Mouse (Mus musculus) heart, embryonic 14.5 days (tissue): ENCODE measurements around the gene Thtpa. TPM values are rescaled to one million over a fixed set of nuclear protein-coding genes. Genes with fewer than 3 reads are reported as not detected.

Experiments used
- ATAC-seq: fragments of 200-750 bp; cut with Nextera tagmentation; 2 replicates; pipeline ENCODE4 v1.8.0; 2017; ENCODE audit warnings: low read depth, moderate TSS enrichment; ENCODE audit not compliant: insufficient number of reproducible peaks, insufficient read depth, low FRiP score
- H3K27ac ChIP-seq, 2 experiments: fragments of 200-500 bp in 1 of 2; fragments of 300-500 bp in 1 of 2; sonication (generic) in 1 of 2; replicated peaks in 1 of 2; 2 replicates each; pipeline ENCODE4 v1.5.1; 2012 to 2014; ENCODE audit warnings: low read depth in 2 of 2, low read length in 2 of 2, control low read depth in 1 of 2, mild to moderate bottlenecking in 1 of 2, mixed read lengths in 1 of 2; ENCODE audit not compliant: control insufficient read depth in 1 of 2, insufficient read depth in 1 of 2
- H3K27me3 ChIP-seq: fragments of 300-500 bp; sonication (generic); 2 replicates; pipeline ENCODE4 v1.6.1; 2014; ENCODE audit warnings: mild to moderate bottlenecking, low read length, control low read depth; ENCODE audit not compliant: control insufficient read depth, insufficient read depth
- H3K36me3 ChIP-seq: fragments of 300-500 bp; sonication (generic); 2 replicates; pipeline ENCODE4 v1.6.1; 2014; ENCODE audit warnings: mild to moderate bottlenecking, control low read depth, low read length, mixed read lengths; ENCODE audit not compliant: control insufficient read depth, insufficient read depth
- H3K4me1 ChIP-seq, 2 experiments: fragments of 200-500 bp in 1 of 2; fragments of 300-500 bp in 1 of 2; sonication (generic) in 1 of 2; 2 replicates each; pipeline ENCODE4 v1.6.1; 2012 to 2014; ENCODE audit warnings: low read length in 2 of 2, control low read depth in 1 of 2, mixed read lengths in 1 of 2; ENCODE audit not compliant: control insufficient read depth in 2 of 2, insufficient read depth in 2 of 2
- H3K4me2 ChIP-seq: fragments of 300-500 bp; sonication (generic); 2 replicates; pipeline ENCODE4 v1.6.1; 2014; ENCODE audit warnings: mild to moderate bottlenecking, low read length
- H3K4me3 ChIP-seq, 2 experiments: fragments of 200-500 bp in 1 of 2; fragments of 300-500 bp in 1 of 2; sonication (generic) in 1 of 2; 2 replicates each; pipeline ENCODE4 v1.5.1; 2012 to 2014; ENCODE audit warnings: low read length in 2 of 2, mild to moderate bottlenecking in 2 of 2, control low read depth in 1 of 2, low read depth in 1 of 2, moderate library complexity in 1 of 2; ENCODE audit not compliant: control insufficient read depth in 1 of 2, insufficient read depth in 1 of 2
- H3K9ac ChIP-seq: fragments of 300-500 bp; sonication (generic); 2 replicates; pipeline ENCODE4 v1.6.1; 2014; ENCODE audit warnings: mild to moderate bottlenecking, low read length
- H3K9me3 ChIP-seq: fragments of 300-500 bp; sonication (generic); 2 replicates; pipeline ENCODE4 v1.6.1; 2016; ENCODE audit warnings: low read length, control low read depth; ENCODE audit not compliant: control insufficient read depth
- WGBS: fragments of 180-500 bp; shearing (Covaris S2); extraction: QIAGEN DNeasy Blood & Tissue Kit; methylation state at CpG from one replicate; pipeline ENCODE4 v1.1.7; 2014; 5-methylcytosine and 5-hydroxymethylcytosine counted together
- polyA plus RNA-seq: library from polyadenylated mRNA; unstranded; fragments of >200 nt; fragmentation: Nextera tagmentation; extraction: Ambion mirVana; gene quantifications from 2 replicates; pipeline ENCODE4 v1.2.1, GENCODE M21; 2014

Gene Thtpa
- polyA plus RNA-seq, 1 experiment from 2014 or later, result 15.1 TPM

DNA sequence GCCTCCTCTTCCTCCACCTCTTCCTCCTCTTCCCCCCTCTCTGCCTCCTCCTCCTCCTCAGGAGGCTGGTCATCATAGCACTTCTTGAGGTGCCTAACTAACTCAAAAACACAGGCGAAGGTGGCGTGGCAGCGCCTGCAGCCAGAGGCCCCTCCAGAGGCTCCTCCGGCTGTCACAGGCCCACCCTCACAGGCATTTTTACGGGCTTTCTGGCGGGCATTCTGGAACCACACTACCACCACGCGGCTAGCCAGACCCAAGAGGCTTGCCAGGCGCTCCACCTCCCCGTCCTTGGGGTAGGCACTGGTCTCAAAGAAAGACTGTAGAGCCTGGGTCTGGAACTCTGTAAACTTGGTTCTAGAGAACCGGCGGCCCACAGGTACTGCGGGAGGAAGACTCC lies 29.2 kb upstream of the Thtpa start:
- no peak for ATAC-seq
- H3K9ac ChIP-seq, result no peak overlapping the region
- no peak overlapping the region for H3K27ac ChIP-seq
- WGBS, result 81% methylated on average over 13 of the region's 13 CpGs
- peaks cover 24% of the 10 kb centered on the region for H3K27me3 ChIP-seq
- H3K4me2 ChIP-seq, result no peak overlapping the region
- H3K9me3 ChIP-seq, result no peaks in the 10 kb centered on the region
- H3K4me3 ChIP-seq, result no peak overlapping the region
- H3K4me1 ChIP-seq, result peaks cover 10 to 13% of the 10 kb centered on the region in 2 experiments; a peak in 3 of 4 replicates
- H3K36me3 ChIP-seq, result peaks cover 10% of the 10 kb centered on the region

DNA sequence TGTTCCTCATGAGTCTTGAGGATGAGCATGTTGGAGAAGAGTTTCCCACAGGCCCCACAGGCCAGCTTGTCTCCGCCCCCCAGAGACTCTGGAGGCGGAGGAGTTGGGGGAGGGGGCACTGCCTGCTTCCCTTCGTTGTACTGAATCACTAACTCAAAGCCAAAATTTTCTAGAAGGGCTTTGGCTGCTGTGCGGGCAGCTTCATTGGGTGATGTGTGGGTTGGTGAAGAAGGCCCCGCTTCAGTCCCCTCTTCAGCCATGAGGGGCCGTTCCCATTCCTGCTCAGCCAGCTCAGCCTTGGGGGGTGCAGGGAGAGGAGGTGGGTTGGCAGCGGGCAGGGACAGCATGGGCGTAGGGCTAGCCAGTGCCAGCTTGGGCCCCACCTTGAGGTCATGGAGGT lies 28.5 kb upstream of the Thtpa start:
- H3K27me3 ChIP-seq, result peaks cover 24% of the 10 kb centered on the region
- H3K27ac ChIP-seq, result no peak overlapping the region
- WGBS, result 85% methylated on average over 8 of the region's 8 CpGs
- no peak for ATAC-seq
- H3K9ac ChIP-seq, result no peak overlapping the region
- no peak overlapping the region for H3K4me3 ChIP-seq
- peaks cover 10% of the 10 kb centered on the region for H3K36me3 ChIP-seq
- H3K4me2 ChIP-seq, result no peak overlapping the region
- H3K9me3 ChIP-seq, result no peaks in the 10 kb centered on the region
- peaks cover 8 to 13% of the 10 kb centered on the region in 2 experiments; a peak in 3 of 4 replicates for H3K4me1 ChIP-seq

DNA sequence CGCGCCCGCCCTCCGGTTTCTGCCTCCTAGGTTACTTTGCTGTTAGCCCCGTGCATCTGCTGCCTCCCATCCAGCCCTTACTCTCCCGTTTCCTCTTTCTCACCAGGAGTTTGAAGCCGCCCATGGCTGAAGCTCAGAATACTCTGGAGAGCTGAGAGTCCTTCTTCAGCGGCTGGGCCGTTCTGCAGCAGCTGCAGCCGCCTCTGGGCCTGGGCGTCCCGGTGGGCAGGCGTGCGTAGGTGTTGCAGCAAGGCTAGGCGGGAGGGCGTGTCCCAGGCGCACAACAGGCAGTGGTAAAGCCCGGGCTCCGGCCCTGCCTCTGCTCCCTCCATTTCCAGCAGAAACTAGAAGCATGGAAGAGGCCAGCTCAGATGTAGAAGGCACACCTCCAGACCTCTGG lies 22.8 kb upstream of the Thtpa start:
- Histone ChIP-seq H3K36me3 (peaks cover 3% of the 10 kb centered on the region; the same call in 1 of the 2 replicates), H3K9ac (no peak overlapping the region; the same call in 1 of the 2 replicates), H3K4me1 (0 out of 4 replicates have a peak, but pooled peaks cover 0 to 3% of the 10 kb centered on the region in 2 experiments), H3K4me2 (peak overlapping the region; percentile 31; the same call in 1 of the 2 replicates), H3K4me3 (no peak overlapping the region), H3K9me3 (no peaks in the 10 kb centered on the region), H3K27me3 (peaks cover 12% of the 10 kb centered on the region; the same call in 1 of the 2 replicates), H3K27ac (no peak overlapping the region)
- WGBS, result 20% methylated on average over 19 of the region's 19 CpGs
- no peak for ATAC-seq

DNA sequence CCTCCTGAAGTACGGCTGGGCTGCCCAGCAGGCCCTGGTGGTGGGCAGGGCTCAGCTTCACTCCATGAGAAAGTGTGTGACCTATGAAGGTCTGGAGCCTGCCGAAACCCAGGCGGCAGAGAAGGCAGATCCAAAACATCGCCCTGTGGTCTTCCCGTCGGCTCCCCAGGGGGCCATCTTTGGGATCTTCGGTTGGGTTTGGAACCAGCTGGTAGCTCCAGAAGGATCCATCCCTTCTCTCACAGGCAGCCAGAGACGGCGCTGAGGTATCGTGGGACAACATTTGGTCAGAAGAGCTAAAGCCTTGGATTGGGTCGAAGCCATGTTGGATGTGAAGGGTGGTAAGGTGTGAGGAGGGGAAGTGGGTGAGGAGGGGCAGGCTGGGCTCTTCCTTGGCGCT lies 20.2 kb upstream of the Thtpa start:
- no peak overlapping the region for H3K9ac ChIP-seq
- 90% methylated on average over 12 of the region's 12 CpGs for WGBS
- H3K4me3 ChIP-seq, result no peak overlapping the region
- peaks cover 6 to 15% of the 10 kb centered on the region in 2 experiments for H3K4me1 ChIP-seq
- no peaks in the 10 kb centered on the region for H3K9me3 ChIP-seq
- no peak for ATAC-seq
- no peak overlapping the region for H3K27ac ChIP-seq
- H3K36me3 ChIP-seq, result no peaks in the 10 kb centered on the region
- H3K27me3 ChIP-seq, result peaks cover 27% of the 10 kb centered on the region
- H3K4me2 ChIP-seq, result no peak overlapping the region

DNA sequence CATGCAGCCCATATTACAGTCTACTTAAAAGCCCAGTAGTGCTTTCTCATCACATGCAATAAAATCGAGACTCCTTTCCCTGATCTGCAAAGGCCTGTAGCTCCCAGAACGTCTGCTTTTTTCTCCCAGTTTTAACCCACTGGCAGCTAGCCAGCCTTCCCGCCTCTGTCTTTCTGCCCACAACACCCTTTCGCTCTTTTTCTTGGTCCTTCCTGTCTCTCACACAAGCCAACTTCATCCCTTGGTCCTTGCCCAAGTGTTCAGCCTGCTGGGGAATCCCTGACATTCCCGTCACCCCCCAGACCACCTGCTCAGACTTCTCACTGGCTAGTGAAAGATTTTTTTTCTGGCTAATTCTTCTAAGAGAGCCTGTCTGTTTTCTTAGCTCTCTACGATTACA lies 18.4 kb upstream of the Thtpa start:
- Histone ChIP-seq H3K4me1 (peaks cover 6 to 19% of the 10 kb centered on the region in 2 experiments), H3K27ac (no peak overlapping the region), H3K4me3 (no peak overlapping the region), H3K36me3 (no peaks in the 10 kb centered on the region), H3K9ac (no peak overlapping the region), H3K27me3 (peaks cover 27% of the 10 kb centered on the region), H3K4me2 (no peak overlapping the region), H3K9me3 (no peaks in the 10 kb centered on the region)
- 34% methylated on average over 6 of the region's 6 CpGs for WGBS
- no peak for ATAC-seq

DNA sequence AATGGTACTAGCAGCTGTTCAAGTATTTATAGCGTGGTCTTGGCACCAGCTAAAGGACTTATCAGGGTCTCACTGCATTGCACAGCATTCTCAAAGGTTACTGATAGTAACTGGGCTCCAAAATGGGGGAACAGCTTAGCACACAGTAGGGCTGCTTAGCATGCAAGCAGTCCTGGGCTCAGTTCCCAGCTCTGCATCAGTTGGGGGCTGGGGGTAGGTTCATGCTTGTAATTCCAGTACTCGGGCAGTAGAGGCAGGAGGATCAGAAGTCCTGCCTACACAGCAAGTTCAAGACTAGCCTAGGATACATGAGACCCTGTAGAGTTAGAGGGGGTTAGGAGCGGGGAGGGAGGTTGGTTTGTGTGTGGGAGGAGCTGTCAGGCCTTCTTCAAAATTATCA lies 17.6 kb upstream of the Thtpa start:
- H3K27me3 ChIP-seq, result peaks cover 27% of the 10 kb centered on the region
- ATAC-seq, result no peak
- 42% methylated on average over 3 of the region's 3 CpGs for WGBS
- H3K36me3 ChIP-seq, result no peaks in the 10 kb centered on the region
- H3K9me3 ChIP-seq, result no peaks in the 10 kb centered on the region
- no peak overlapping the region for H3K9ac ChIP-seq
- H3K4me1 ChIP-seq, result peaks cover 6 to 19% of the 10 kb centered on the region in 2 experiments
- no peak overlapping the region for H3K4me3 ChIP-seq
- no peak overlapping the region for H3K27ac ChIP-seq
- H3K4me2 ChIP-seq, result no peak overlapping the region

DNA sequence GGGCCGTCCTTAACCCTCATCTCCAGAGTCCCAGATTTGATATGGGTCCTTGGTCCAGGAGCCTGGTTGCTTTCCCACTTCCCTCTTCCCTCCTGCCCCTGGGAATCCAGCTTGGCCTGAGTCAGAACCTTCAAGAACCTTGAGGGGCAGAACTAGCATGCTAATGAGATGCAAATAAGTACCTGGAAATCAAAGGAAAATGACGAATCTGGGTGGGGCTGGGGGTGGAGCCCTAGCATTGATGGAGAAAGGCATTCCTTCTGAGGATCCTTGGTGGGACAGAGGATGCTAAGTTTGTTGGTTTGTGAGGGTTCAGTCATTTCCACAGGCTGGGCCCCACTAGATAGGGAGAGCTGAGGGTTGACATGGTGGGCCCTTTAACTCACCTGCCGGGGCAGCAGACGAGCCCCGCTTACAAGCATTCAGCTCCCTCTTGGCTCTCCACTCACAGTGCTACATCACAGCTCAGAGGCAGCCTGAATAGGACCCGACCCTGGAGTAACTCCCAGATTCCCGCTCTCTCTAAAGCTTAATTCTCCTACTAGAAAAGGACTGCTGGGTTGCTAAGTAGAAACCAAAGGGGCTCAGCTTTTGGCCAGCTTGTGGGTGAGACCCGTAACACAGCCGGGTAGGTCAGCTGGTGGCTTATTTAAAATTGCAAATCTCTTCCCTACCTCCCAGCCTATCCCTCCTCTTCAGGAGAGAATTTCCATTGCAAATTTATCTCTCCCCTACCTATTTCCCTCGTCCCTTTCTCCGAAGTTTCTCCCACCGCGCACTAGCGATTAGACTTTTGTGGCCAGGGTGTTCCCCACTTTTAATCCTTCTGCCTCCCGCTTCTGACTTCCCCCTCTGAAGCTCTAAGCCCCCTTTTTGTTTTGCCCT lies 16.9 kb upstream of the Thtpa start:
- no peak for ATAC-seq
- Histone ChIP-seq H3K27ac (no peak overlapping the region), H3K9ac (peak overlapping the region; percentile 30; the same call in 1 of the 2 replicates), H3K4me3 (no peak overlapping the region), H3K9me3 (no peaks in the 10 kb centered on the region), H3K36me3 (no peaks in the 10 kb centered on the region), H3K27me3 (peaks cover 20% of the 10 kb centered on the region), H3K4me1 (peaks cover 6 to 19% of the 10 kb centered on the region in 2 experiments), H3K4me2 (no peak overlapping the region)
- 29% methylated on average over 15 of the region's 15 CpGs for WGBS
